Mouse (Mus musculus) midbrain, embryonic 14.5 days (tissue): ENCODE measurements around the gene Zmym6. TPM values are rescaled to one million over a fixed set of nuclear protein-coding genes. Genes with fewer than 3 reads are reported as not detected.
A peak's percentile ranks its signal among the peaks of the same experiment; 100 is the strongest.

ENCODE experiments used
- ATAC-seq: fragments of 200-750 bp; cut with Nextera tagmentation; 2 replicates; pipeline ENCODE4 v1.8.0; 2017; ENCODE audit warnings: moderate number of reproducible peaks, moderate library complexity; ENCODE audit not compliant: low FRiP score, low TSS enrichment
- DNase-seq: peaks from one replicate; pipeline ENCODE4 v3.0.0-alpha.2; 2015
- H3K27ac ChIP-seq: fragments of 300-500 bp; sonication (generic); replicated peaks from 2 replicates; pipeline ENCODE4 v1.5.1; 2014; ENCODE audit warnings: mild to moderate bottlenecking, low read depth, low read length, moderate library complexity
- H3K27me3 ChIP-seq: fragments of 300-500 bp; sonication (generic); 2 replicates; pipeline ENCODE4 v1.6.1; 2014; ENCODE audit warnings: low read length, control low read depth, mixed read lengths; ENCODE audit not compliant: control insufficient read depth, insufficient read depth
- H3K36me3 ChIP-seq: fragments of 300-500 bp; sonication (generic); 2 replicates; pipeline ENCODE4 v1.6.1; 2014; ENCODE audit warnings: low read length, control low read depth; ENCODE audit not compliant: control insufficient read depth, insufficient read depth
- H3K4me1 ChIP-seq: fragments of 300-500 bp; sonication (generic); 2 replicates; pipeline ENCODE4 v1.6.1; 2014; ENCODE audit warnings: mild to moderate bottlenecking, antibody characterized with exemption, low read length, control low read depth; ENCODE audit not compliant: control insufficient read depth, insufficient read depth
- H3K4me2 ChIP-seq: fragments of 300-500 bp; sonication (generic); 2 replicates; pipeline ENCODE4 v1.6.1; 2014; ENCODE audit warnings: mild to moderate bottlenecking, low read length, moderate library complexity
- H3K4me3 ChIP-seq: fragments of 300-500 bp; sonication (generic); replicated peaks from 2 replicates; pipeline ENCODE4 v1.5.1; 2014; ENCODE audit warnings: low read depth, low read length
- H3K9ac ChIP-seq: fragments of 300-500 bp; sonication (generic); replicated peaks from 2 replicates; pipeline ENCODE4 v1.6.1; 2014; ENCODE audit warnings: mild to moderate bottlenecking, low read length, moderate library complexity
- H3K9me3 ChIP-seq: fragments of 300-500 bp; sonication (generic); 2 replicates; pipeline ENCODE4 v1.6.1; 2016; ENCODE audit warnings: low read length, control low read depth, mixed read lengths; ENCODE audit not compliant: control insufficient read depth
- WGBS: fragments of 180-500 bp; shearing (Covaris S2); extraction: QIAGEN DNeasy Blood & Tissue Kit; methylation state at CpG from one replicate; pipeline ENCODE4 v1.1.7; 2014; 5-methylcytosine and 5-hydroxymethylcytosine counted together
- polyA plus RNA-seq: library from polyadenylated mRNA; unstranded; fragments of >200 nt; fragmentation: Nextera tagmentation; extraction: Ambion mirVana; gene quantifications from 2 replicates; pipeline ENCODE4 v1.2.1, GENCODE M21; 2014

The Zmym6 gene
- polyA plus RNA-seq, 1 experiment from 2014 or later: 42.8 TPM

- no peaks in the 10 kb centered on the region for H3K36me3 ChIP-seq
- no peak overlapping the region for H3K27ac ChIP-seq
- ATAC-seq (no peak), DNase-seq (no peak)
- H3K27me3 ChIP-seq: no peaks in the 10 kb centered on the region
- H3K9ac ChIP-seq: no peak overlapping the region
- no peak overlapping the region for H3K4me2 ChIP-seq
- WGBS: 85% methylated on average over 13 of the region's 13 CpGs
- H3K4me1 ChIP-seq: no peaks in the 10 kb centered on the region
- no peaks in the 10 kb centered on the region for H3K9me3 ChIP-seq
- H3K4me3 ChIP-seq: no peak overlapping the region
Observed at GRCm38 (mm10) chr4:127150031-127150430, 72.8 kb downstream of the Zmym6 start.

- H3K9me3 ChIP-seq: no peaks in the 10 kb centered on the region
- H3K27ac ChIP-seq: no peak overlapping the region
- no peak overlapping the region for H3K4me2 ChIP-seq
- no peaks in the 10 kb centered on the region for H3K36me3 ChIP-seq
- ATAC-seq (no peak), DNase-seq (no peak)
- H3K4me3 ChIP-seq: no peak overlapping the region
- H3K9ac ChIP-seq: no peak overlapping the region
- no peaks in the 10 kb centered on the region for H3K27me3 ChIP-seq
- 83% methylated on average over 1 of the region's 1 CpGs for whole genome bisulfite sequencing
- H3K4me1 ChIP-seq: no peaks in the 10 kb centered on the region
Observed at GRCm38 (mm10) chr4:127153345-127153744, 76.2 kb downstream of the Zmym6 start.

GRCm38 (mm10) chr4:127155757-127156156 is 78.6 kb downstream of the Zmym6 start:
- Histone ChIP-seq H3K9ac (no peak overlapping the region), H3K9me3 (no peaks in the 10 kb centered on the region), H3K4me2 (no peak overlapping the region), H3K27ac (no peak overlapping the region), H3K4me3 (no peak overlapping the region), H3K36me3 (no peaks in the 10 kb centered on the region), H3K27me3 (no peaks in the 10 kb centered on the region), H3K4me1 (no peaks in the 10 kb centered on the region)
- DNase-seq (no peak), ATAC-seq (no peak)
- 58% methylated on average over 5 of the region's 5 CpGs for WGBS

- no peak overlapping the region for H3K4me2 ChIP-seq
- H3K27ac ChIP-seq: no peak overlapping the region
- no peaks in the 10 kb centered on the region for H3K36me3 ChIP-seq
- no peaks in the 10 kb centered on the region for H3K9me3 ChIP-seq
- WGBS: 87% methylated on average over 4 of the region's 4 CpGs
- H3K4me3 ChIP-seq: no peak overlapping the region
- H3K9ac ChIP-seq: no peak overlapping the region
- ATAC-seq: no peak
- DNase-seq: no peak
- H3K4me1 ChIP-seq: no peaks in the 10 kb centered on the region
- no peaks in the 10 kb centered on the region for H3K27me3 ChIP-seq
Observed at GRCm38 (mm10) chr4:127157746-127158145, 80.6 kb downstream of the Zmym6 start.

GRCm38 (mm10) chr4:127163926-127164325 is 86.7 kb downstream of the Zmym6 start:
- Histone ChIP-seq H3K4me2 (no peak overlapping the region), H3K36me3 (no peaks in the 10 kb centered on the region), H3K27me3 (peaks cover 4% of the 10 kb centered on the region; the same call in 1 of the 2 replicates), H3K4me3 (no peak overlapping the region), H3K4me1 (0 out of 2 replicates have a peak, but pooled peaks cover 6% of the 10 kb centered on the region), H3K27ac (no peak overlapping the region), H3K9me3 (no peaks in the 10 kb centered on the region), H3K9ac (no peak overlapping the region)
- DNase-seq (no peak), ATAC-seq (no peak)
- 71% methylated on average over 8 of the region's 8 CpGs for WGBS

GRCm38 (mm10) chr4:127167096-127167495 is 89.9 kb downstream of the Zmym6 start:
- no peak for ATAC-seq
- H3K9ac ChIP-seq: no peak overlapping the region
- peaks cover 21% of the 10 kb centered on the region for H3K4me1 ChIP-seq
- no peaks in the 10 kb centered on the region for H3K36me3 ChIP-seq
- H3K27me3 ChIP-seq: peaks cover 4% of the 10 kb centered on the region; the same call in 1 of the 2 replicates
- peak overlapping the region; percentile 97; the same call in 1 of the 2 replicates for H3K4me2 ChIP-seq
- DNase-seq: no peak
- H3K4me3 ChIP-seq: no peak overlapping the region
- H3K27ac ChIP-seq: no peak overlapping the region
- WGBS: 76% methylated on average over 5 of the region's 5 CpGs
- H3K9me3 ChIP-seq: no peaks in the 10 kb centered on the region

- ATAC-seq: 0 out of 2 replicates have a peak, but pooled peaks have one; percentile 2
- H3K36me3 ChIP-seq: no peaks in the 10 kb centered on the region
- DNase-seq: no peak
- H3K4me1 ChIP-seq: peaks cover 27% of the 10 kb centered on the region
- WGBS: 17% methylated on average over 8 of the region's 8 CpGs
- peak overlapping the region; percentile 79; the same call in 1 of the 2 replicates for H3K27ac ChIP-seq
- peak overlapping the region; percentile 92 for H3K9ac ChIP-seq
- no peaks in the 10 kb centered on the region for H3K9me3 ChIP-seq
- peak overlapping the region; percentile 97 for H3K4me2 ChIP-seq
- peaks cover 4% of the 10 kb centered on the region; the same call in 1 of the 2 replicates for H3K27me3 ChIP-seq
- H3K4me3 ChIP-seq: peak overlapping the region; percentile 86
Observed at GRCm38 (mm10) chr4:127167731-127168130, 90.5 kb downstream of the Zmym6 start.

GRCm38 (mm10) chr4:127168211-127168913 is 91.2 kb downstream of the Zmym6 start:
- peak; percentile 81 for DNase-seq
- peak overlapping the region; percentile 97 for H3K4me2 ChIP-seq
- H3K27me3 ChIP-seq: peaks cover 4% of the 10 kb centered on the region; the same call in 1 of the 2 replicates
- ATAC-seq: peak; percentile 78
- H3K36me3 ChIP-seq: no peaks in the 10 kb centered on the region
- under 1% methylated on average over 39 of the region's 39 CpGs for WGBS
- H3K4me1 ChIP-seq: peaks cover 33% of the 10 kb centered on the region
- peak overlapping the region; percentile 86 for H3K4me3 ChIP-seq
- no peaks in the 10 kb centered on the region for H3K9me3 ChIP-seq
- H3K27ac ChIP-seq: peak overlapping the region; percentile 79
- peak overlapping the region; percentile 92 for H3K9ac ChIP-seq

- Histone ChIP-seq H3K9me3 (no peaks in the 10 kb centered on the region), H3K4me2 (peak within 1 kb of the TSS; percentile 97), H3K4me1 (peaks cover 36% of the 10 kb centered on the region), H3K9ac (peak within 1 kb of the TSS; percentile 92), H3K27ac (peak within 1 kb of the TSS; percentile 79), H3K4me3 (peak within 1 kb of the TSS; percentile 86), H3K27me3 (peaks cover 4% of the 10 kb centered on the region; the same call in 1 of the 2 replicates), H3K36me3 (no peaks in the 10 kb centered on the region)
- ATAC-seq: peak; percentile 73
- 1% methylated on average over 42 of the region's 67 CpGs for WGBS
- peak; percentile 84 for DNase-seq
Observed at GRCm38 (mm10) chr4:127168914-127169345, 91.7 kb downstream of the Zmym6 start, which contains the start of gene Dlgap3. TSS of gene Dlgap3 (plus strand) at chr4:127169204.
